Mouse (Mus musculus) ovary, adult 18-20 months (tissue): Measurements from ENCODE around the gene Tnfrsf13c.

Experiments used
- DNase-seq: peaks from one replicate; pipeline ENCODE4 v3.0.0; 2022; ENCODE audit warnings: low spot score, mixed read lengths

Tnfrsf13c gene

DNA sequence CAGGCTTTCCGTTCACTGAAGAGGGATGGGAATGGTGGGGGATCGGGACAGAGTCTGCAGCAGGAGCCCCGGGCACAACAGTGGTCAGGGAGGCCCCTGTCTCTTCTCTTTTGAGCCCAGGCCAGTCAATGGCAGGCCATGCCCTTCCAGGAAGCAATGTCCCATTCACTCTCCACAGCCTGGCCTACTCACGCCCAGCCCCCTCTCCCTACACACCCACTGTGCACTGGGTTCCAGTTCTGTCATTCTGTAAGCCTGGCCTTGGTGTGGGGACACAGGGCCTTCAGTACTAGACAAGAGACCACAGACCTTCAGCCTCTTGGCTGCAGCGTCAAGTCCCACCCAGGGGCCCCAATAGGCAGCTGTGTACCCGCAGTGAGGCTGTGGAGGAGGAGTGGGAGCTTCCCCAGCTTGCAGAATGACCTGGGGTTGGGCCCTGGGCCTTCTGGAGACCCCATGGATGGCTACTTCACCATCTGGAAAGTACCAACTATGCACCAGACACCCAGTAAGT, 6.0 kb upstream of the Tnfrsf13c start:
- no peak for DNase-seq

DNA sequence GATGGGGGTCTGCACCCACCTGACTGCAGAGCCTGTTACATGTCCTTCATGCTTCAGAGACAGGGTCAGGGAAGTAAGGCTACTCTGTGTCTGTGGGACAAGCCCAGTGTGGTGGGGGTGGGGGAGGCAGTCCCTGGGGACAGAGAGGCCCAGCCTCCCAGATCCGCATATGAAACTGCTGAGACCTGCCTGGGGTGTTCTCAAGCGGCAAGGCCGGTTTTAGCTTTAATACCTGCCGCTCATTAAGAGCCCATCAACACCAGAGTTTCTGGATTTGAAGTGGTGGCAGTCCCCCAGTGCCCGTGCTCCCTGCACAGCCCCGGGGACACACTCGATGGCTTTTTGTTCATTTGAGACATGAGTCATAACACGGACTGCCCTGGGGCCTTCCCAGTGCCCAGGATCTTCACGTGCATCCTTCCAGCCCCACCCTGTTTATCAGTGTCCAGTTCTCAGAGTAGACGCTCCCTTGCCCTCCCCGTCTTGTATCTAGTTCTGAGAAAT, 5.4 kb upstream of the Tnfrsf13c start:
- DNase-seq, result no peak

DNA sequence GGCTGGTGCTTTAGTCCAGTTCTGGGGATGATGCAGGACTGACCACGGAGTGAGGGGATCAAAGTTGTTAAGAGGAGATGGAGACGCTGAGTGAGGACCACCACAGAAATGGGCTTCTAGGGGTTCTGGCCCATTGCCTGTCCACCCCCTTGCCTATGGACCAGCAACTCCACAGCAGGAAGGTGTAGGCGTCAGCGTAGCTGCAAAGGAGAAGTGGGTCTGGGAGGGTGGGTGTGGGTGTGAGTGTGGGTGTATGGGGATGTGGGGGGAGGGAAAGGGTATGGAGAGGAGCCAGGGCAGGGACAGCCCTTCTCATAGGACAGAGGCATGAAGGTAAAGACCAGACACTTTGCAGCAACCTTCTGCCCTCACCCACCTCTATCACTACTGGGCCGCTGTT, 1.6 kb upstream of the Tnfrsf13c start:
- no peak for DNase-seq

DNA sequence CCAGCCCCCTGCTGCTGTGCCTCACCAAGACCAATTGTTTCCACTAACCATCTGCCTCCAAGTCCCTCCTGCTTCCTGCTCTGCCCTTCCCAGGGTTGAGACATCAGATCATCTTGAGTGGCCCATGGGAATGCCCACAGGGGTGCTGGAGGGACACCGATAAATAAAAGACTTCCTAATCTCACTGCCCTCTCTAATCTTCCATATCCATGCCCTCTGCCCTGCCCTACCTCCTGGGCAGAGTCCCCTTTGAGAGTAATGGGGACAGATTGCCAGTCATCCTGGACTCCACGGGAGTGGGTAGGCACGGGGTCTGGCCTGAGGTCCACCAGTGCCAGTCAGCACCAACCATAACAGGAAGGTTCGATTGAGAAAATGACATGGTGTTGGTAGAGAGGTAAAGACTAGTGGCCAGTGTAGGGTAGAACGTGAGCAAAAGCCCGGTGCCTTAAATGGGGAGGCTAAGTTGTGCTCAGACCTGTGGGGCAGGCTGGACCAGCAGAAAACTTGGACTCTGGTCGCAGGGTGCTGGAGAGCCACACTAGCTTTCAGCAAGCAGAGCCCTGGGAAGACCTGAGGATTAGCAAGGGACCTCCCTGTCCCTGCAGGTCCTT, 540 bp upstream of the Tnfrsf13c start:
- DNase-seq, result no peak

DNA sequence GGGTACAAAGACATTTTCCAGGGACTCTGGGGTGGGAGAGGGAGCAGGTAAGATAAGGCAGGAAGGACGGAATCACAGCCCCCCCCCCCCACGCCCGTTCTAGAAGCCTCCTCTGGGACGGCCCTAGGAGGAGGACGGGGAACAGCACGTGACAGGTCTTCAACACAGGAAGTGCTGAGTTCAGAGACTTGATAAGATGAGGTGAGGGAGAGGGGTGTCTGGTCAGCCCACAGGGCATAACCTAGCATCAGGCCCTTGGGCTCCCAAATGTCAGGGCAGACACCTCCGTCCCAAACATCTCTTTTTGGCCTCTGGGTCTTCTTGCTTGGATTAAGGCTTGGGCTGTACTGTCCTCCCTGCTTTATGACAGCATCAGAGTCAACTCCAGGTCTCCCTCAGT, 918 bp downstream of the Tnfrsf13c start:
- DNase-seq, result no peak

DNA sequence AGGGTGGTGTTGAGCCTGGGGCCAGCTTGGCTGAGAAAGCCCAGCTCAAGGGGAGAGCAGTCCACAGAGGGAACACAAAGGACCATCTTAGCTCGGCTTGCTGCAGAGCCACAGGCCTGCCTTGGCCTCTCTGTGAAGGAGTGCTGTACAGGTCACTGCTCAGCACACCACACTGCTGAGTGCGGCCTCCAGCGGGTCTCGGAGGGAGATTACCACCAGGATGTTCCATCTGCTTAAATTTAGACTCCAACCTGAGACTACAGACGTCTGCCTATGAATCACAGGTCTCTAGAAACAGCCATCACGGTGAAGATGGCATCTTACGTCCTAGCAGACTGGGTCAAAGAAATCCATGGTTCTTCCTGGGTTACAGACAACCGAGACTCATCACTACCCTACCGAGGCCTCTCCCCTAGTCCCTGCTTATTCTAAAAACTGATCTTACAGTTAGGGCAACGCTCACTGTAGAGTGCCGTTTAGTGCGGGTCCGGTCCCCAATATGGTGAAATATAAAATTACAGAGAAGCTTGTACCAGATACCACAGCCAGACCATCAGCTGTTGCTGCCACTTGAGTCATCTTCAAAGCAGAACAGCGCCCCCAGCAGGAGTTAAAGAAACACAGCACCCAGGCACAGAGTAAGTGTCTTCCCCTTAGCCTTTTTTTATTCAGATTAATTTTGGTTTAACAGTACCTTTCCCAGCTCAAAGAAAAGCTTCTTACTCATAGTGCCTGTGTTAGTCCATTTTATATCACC, 2.9 kb downstream of the Tnfrsf13c start:
- no peak for DNase-seq

DNA sequence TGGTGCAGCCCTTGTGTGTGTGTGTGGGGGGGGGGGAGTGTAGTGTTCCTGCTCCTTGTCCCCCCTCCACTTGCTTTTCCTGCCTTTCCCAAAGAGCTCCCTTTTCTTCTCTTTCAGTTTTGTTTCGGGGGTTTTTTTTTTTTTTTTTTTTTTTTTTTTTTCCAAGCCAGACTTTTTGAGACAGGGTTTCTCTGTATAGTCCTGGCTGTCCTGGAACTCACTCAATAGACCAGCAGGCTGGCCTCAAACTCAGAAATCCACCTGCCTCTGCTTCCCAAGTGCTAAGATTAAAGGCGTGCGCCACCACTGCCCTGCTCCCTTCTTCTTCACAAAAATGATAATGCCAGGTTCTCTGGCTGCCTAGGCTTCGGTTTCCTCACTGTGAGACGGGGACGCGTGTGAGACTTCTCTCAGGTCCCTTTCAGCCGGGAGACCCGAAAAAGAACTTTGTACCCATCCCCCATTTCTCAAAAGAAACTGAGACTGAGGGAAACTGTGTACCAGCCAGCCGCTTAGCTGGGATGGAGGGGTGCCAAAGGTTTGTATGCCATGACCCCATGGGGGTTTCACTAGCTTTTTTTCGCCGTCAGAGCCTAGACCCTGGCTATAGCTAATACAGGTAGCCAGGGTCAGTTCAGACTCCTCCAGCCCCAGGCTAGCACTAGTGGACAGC, 4.0 kb downstream of the Tnfrsf13c start:
- DNase-seq, result no peak

DNA sequence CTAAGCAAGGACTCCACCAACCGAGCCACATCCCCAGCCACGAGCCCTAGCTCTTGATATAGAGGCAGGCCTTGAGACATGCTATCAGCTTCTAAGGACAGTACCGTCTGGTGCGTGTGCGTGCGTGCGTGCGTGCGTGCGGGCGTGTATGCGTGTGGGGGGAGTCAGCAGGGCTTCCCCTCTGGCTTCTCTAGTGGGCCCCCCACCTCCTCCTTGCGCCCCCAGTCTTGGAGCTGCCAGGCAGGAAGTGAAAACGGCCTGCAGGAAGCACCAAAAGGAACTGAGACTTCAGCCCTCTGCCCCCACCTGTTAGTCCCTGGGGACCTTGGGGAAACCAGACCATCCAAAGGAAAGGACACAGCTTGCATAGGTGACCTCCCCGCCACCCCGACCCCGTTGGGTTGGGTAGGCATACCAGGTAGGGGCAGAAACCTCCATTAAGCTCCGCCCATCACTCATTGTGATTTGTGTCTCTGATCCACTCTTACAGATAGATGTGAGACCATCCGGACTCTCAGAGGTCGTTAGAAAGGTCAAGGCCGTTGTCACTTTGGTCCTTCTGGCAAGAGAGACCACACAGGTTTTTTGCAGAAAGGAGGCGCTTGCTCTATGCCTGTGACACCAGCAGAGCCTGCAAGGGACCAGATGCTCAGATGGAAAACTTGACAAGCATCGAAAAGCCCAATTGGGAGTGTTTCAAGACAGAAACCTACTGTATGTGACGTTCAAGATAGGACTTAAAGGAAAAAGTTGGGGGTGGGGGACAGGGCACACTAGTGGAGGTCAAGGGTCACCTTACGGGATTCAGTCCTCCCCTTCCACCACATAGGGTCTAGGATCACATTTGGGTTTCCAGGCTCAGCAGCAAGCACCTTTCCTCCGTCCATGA, 5.1 kb downstream of the Tnfrsf13c start:
- no peak for DNase-seq

DNA sequence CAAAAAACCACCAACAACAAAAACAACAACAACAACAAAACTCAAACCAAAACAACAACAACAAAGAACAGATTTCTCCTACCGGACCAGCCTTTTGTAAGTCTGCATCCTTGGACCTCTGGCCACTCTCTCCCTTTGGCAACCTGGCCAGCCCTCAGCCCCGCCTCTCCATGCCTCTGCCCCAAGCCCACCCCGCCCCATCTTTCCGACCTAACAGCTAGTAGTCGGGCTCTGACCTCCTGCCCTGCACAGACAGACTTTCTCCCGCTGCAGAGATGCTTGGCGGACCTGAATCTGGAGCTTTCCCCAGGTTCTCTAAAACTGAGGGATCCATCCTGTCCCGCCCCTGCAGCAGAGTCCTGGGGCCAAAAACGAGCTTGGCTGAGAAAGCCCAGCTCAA, 6.2 kb downstream of the Tnfrsf13c start:
- DNase-seq, result no peak

DNA sequence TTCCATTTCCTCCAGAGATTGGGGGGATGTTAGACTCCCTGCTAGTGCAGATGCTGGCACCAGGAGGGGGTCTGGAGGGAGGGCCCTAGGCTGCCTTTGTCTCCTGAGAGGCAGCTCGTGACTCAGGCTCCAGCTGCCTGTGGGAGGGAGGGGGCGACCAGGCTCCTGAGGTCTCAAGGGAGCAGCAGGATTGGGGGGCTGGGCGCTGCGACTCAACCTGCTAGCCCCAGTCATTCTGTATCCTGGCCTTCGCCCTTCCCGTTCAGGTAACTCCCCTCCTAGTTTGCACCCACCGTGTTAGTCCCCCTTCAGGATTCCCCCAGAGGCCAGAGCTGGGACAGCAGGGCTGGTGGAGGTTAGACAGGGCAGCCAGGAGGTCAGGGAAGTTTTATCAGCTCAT, 7.1 kb downstream of the Tnfrsf13c start:
- DNase-seq, result no peak

DNA sequence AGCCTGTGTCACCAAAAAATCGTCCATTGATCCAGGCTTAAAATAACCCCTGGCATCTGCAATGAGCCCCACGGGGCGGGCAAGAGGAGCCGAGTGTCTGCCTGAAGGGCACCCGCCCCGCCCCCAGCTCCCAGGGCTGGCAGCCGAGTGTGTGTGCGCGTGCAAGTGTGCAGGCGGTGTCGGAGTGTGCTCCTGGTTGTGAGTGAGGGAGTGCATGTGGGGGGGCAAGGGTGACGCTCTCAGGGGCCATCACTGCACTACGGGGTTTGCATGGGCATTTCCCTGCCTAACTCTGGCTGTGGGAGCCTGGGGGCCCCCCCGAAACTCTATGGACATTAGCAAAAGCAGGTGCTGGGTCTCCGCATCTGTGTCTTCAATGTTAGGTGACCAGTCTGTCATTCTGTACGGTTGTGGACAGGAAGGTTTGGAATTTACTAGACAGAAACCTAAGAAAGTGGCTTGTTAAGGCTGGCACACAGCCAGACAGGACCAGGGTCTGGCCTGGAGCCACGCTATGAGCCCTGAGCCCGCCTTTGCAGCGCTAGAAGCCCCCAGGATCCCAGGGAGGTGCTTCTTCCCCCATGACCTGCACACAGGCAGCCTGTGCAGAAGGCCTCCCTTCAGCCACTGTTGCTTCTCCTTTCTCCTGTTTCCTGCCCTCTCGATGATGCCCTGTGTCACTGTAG, 7.9 kb downstream of the Tnfrsf13c start:
- DNase-seq, result no peak

DNA sequence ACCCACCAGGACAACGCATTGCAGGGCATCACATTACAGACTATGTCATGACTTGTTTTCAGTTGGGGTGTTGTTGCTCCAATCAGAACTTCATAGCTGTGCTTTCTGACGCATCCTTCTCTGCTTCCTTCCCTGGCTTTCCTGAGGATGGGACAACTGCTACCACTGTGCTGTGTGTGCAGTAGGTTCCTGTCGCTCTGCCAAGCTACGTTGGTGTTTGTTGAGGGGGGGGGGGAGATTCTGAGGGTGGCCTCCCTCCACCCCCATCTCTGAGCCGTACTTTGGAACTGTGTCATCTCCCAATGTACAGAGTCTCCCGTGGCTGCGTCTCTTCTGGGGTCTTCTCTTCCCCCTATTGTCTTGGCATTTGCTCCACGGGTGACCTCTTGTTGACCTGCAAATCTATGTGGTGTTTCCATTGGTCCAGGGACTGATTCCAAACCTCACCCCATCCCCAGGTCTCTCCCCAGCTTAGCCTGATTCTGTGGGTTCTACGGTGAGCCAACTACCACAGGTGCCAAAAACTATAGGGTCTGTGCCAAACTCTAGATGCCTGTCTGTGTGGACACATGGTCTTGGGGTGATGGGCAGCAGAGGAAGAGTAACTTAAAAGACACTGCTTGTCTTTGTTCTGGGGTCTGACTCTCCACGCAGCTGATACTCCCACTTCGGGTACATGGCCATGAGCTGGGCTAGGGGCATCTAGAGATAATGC, 8.7 kb downstream of the Tnfrsf13c start:
- DNase-seq, result no peak

DNA sequence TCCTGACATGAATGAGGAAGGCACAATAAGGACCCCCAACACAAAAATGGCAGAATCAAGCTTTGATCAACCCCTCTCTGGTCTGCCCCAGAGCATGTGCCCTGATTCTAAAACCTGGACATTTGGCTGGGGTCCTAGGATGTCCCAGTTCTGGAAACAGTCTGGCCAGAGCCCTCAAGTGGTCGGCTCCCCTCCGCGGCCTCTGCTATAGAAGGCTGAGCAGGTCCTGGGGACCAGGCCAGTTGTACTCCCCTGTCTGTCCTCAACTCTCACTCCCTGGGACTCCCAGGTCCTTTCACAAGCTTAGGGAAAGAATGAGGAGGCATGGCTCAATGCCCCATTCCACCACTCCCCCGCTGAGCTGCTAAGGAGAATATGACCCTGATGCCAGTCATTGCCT, 10.9 kb downstream of the Tnfrsf13c start:
- DNase-seq, result no peak

DNA sequence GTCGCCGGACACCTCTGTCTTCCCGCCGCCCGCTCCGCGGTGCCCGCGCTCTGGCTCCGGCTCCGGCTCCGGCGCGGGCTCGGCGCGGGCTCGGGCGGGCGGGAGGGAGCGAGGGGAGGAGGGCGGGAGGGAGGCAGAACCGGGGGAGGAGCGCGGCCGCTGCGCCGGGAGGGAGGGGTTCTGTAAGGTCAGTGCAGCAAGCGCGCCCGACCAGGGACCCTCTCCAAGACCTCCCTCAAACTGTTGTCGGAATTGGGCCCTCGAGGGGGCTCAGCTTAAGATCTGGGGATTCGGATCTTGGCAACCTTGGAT, 11.5 kb downstream of the Tnfrsf13c start, which contains the start of gene Shisa8:
Gene Shisa8, minus strand, starts transcription at position 64 of the 312 bp plus-strand sequence.
- no peak for DNase-seq

DNA sequence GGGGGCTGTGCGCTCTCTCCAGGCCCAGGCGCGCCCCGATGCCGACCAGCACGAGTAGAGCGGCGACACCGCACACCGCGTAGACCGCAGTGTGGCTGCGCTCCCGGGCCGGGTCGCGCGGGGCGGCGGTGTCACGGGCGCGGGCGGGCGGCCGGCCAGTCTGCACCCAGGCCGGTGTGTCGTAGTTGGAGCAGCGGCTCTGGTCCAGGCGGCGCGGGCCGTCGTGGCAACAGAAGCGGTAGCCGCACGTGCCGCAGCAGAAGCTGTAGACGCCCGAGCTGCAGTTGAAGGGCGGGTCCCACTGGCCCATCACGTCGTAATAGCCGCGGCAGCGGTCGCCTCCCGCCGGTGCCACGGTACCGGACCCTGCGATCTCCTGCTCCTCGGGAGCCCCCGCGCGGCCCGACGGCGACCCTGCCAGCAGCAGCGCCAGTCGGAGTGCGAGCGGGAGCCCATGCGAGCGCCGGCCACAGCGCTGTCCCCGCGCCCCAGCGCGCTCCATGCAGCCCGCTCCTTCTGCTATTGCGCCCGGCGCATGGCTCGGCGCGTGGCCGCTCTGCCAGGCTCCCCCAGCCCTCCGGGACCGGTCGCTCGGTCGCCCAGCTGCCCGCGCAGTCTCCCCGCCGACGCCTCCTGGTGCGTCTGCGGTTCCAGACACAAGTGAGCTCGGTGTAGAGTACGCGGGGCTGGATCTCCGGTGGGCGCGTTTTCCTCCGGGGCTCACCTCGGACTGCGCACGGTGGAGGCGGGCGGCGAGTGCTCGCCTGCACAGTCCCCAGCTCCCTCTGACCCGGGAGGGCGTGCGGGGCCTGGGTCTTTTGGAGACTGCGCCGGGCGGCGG, 12.0 kb downstream of the Tnfrsf13c start:
- DNase-seq, result no peak

DNA sequence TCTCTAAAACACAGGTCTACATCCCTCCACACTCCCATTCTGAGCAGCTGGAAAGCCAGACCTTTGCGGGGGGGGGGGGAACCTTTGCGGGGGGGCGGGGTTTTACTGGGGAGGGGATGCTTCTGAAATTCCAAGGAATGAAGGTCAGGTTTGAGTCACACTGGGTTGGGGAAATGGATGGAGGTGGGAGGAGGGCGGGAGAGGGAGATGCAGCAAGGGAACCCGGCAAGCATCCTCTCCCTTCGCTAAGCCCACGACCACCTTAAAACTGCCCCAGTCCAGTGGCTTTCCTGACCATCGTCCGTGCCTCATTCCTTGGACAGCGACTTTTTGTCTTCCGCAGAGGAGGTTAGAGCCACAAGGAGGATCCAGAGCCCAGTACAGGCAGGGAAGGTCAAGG, 12.9 kb downstream of the Tnfrsf13c start:
- DNase-seq, result no peak

DNA sequence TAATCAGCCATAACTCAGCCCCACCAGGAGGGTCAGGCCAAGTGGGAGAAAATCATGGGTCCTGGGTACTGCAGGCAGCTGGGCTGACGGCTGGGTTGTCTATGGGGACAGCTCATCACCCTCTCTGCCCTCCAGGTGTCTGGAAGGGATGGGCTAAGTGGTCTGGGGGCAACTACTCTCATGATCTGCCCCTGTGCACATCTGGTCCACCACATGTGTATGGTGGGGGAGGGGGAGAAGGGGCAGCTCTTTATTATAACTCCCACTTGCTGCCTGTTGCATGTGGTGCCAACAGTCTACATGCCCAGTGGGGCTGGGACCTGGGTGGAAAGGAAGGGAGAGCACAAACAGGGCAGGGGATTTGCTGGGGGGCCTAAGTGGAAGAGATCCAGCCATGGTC, 13.4 kb downstream of the Tnfrsf13c start:
- no peak for DNase-seq

DNA sequence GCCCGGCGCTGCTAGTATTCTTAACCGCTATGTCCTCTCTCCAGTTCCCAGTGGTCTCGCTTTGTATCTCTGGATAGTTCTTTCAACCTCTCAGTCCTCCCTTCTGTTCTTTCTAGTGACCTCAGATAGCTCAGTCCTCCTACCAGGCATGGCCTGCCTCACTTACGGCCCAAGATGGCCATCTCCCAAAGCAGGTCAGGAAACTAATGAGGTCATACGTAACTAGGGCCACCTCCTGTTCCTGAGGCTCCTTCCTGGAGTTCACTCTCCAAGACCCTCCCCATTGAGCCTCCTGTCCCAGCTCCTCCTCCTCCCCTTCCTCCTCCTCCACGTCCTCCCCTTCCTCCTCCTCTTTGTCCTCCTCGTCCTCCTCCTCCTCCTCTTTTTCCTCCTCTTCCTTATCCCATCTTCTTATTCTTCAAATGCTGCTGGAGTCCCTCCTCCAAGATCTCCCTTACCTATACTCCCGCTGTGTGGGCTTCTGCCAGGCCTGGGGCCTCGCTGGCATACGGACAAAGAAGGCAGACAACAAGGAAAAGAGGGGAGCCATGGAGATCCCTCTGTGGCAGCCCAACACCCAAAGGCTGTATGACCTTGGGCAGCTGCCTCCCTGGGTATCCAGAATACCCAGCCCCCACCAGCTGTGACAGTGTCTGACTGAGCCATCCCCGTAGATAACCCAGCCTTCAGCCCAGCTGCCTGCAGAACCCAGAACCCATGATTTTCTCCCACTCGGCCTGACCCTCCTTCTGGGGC, 14.7 kb downstream of the Tnfrsf13c start:
- DNase-seq, result no peak

DNA sequence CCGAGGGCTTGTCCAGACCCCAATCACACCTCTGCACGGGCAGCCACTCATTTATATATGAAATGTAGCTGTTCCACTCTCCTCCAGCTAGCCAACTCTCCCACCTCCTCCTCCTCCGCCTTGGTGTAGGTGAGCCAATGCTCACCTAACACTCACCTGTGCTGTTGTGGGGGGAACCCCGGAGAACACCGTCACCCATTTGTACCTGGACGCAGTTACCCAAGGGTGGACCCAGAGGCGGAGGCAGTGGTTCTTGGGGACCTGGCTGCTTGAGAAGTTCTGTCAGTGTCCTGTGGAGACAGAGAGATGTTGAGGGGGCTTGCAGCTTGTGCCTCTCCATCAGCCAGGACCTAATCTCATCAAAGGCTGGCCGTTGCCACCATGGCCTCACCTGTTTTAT, 15.9 kb downstream of the Tnfrsf13c start:
- DNase-seq, result no peak
